Mouse (Mus musculus): ENCODE measurements around the gene Mapkbp1. TPM values are rescaled to one million over a fixed set of nuclear protein-coding genes. Genes with fewer than 3 reads are reported as not detected.

The Mapkbp1 gene
- total RNA-seq (2014; rRNA removed; ENCODE audit: low replicate concordance) (7.6 and 18.7 TPM in 2 replicates), polyA plus RNA-seq (2015; fragmentation: Nextera tagmentation; extraction: Ambion mirVana) (1.1 TPM in 2 replicates)

DNA sequence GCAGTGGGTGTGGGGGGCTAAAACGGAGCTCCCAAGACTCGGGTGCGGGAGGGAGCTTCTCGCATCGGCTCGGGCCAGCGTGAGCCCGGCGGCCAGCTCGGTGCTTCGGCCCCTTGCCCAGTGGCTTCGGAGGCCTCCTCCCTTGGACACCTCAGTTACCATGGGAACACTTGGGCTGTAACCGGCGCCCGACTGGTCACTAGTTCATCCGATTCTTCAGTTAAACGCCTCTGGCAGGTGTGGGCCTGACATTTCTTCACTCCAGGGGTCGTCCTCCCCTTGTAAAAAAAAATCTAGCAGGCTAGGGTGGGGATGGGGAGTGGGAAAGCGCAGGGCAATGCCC is at the start of gene Mapkbp1:
TSS of gene Mapkbp1 (plus strand) at position 163 of the 343 bp plus-strand sequence.
- Histone ChIP-seq H3K27ac (ENCODE audit: low read depth) (peak within 1 kb of the TSS; percentile 56), H3K36me3 (replicated peaks; ENCODE audit: control insufficient read depth, insufficient read depth, low read length) (no peaks in the 10 kb centered on the region), H3K4me1 (ENCODE audit: control insufficient read depth, insufficient read depth) (peaks cover 10% of the 10 kb centered on the region), H3K4me2 (ENCODE audit: low read depth, low read length) (peak within 1 kb of the TSS; percentile 71), H3K9ac (replicated peaks; ENCODE audit: low read depth, low read length) (peak within 1 kb of the TSS; percentile 72), H3K27me3 (ENCODE audit: control insufficient read depth, insufficient read depth, low read length) (no peaks in the 10 kb centered on the region), H3K9me3 (replicated peaks; ENCODE audit: control insufficient read depth, low read length) (no peaks in the 10 kb centered on the region), H3K4me3 (ENCODE audit: low read depth, low read length) (peak within 1 kb of the TSS; percentile 77)
- DNase-seq (ENCODE audit: low spot score) (no peak), ATAC-seq (ENCODE audit: insufficient read depth, low read depth) (peak; percentile 73)
- under 1% methylated on average over 19 of the region's 19 CpGs for WGBS
- TF ChIP-seq CTCF (IDR thresholded peaks at IDR 0.05; ENCODE audit: low read depth) (no peak), EP300 (IDR thresholded peaks at IDR 0.05; ENCODE audit: low read depth) (no peak)

DNA sequence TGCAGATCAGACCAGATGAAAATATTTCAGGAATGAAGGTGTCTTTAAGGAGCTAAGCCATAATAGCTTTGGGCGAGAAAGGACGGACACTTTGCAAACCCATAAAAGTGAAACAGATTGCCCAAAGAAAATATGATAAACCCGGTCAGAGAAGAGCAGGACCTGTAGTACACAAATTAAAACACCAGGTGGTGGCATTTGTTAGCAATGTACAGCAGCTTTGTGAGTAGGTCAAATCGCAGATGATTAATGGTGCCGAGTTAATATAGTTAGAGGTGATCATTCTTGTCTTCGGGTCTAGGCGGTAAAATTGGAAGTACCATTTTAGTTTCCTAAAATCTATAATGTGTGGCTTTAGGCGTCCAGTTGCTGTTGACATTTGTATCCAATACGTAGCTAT is 1.9 kb upstream of the Mapkbp1 start:
- ATAC-seq (ENCODE audit: insufficient read depth, low read depth), result no peak
- Histone ChIP-seq H3K4me2 (ENCODE audit: low read depth, low read length) (no peak overlapping the region), H3K27me3 (ENCODE audit: control insufficient read depth, insufficient read depth, low read length) (no peaks in the 10 kb centered on the region), H3K9ac (replicated peaks; ENCODE audit: low read depth, low read length) (no peak overlapping the region), H3K4me3 (ENCODE audit: low read depth, low read length) (no peak overlapping the region), H3K36me3 (replicated peaks; ENCODE audit: control insufficient read depth, insufficient read depth, low read length) (peaks cover 13% of the 10 kb centered on the region), H3K4me1 (ENCODE audit: control insufficient read depth, insufficient read depth) (peaks cover 10% of the 10 kb centered on the region), H3K9me3 (replicated peaks; ENCODE audit: control insufficient read depth, low read length) (no peaks in the 10 kb centered on the region), H3K27ac (ENCODE audit: low read depth) (no peak overlapping the region)
- TF ChIP-seq EP300 (IDR thresholded peaks at IDR 0.05; ENCODE audit: low read depth) (no peak), CTCF (IDR thresholded peaks at IDR 0.05; ENCODE audit: low read depth) (peak; percentile 80)
- WGBS, result 29% methylated on average over 9 of the region's 9 CpGs
- peak; percentile 61 for DNase-seq (ENCODE audit: low spot score)

- Histone ChIP-seq H3K27me3 (ENCODE audit: control insufficient read depth, insufficient read depth, low read length) (no peaks in the 10 kb centered on the region), H3K9ac (replicated peaks; ENCODE audit: low read depth, low read length) (no peak overlapping the region), H3K27ac (ENCODE audit: low read depth) (no peak overlapping the region), H3K36me3 (replicated peaks; ENCODE audit: control insufficient read depth, insufficient read depth, low read length) (peaks cover 5% of the 10 kb centered on the region; the same call in 1 of the 2 replicates), H3K4me3 (ENCODE audit: low read depth, low read length) (no peak overlapping the region), H3K4me2 (ENCODE audit: low read depth, low read length) (peak overlapping the region; percentile 71; the same call in 1 of the 2 replicates), H3K4me1 (ENCODE audit: control insufficient read depth, insufficient read depth) (peaks cover 10% of the 10 kb centered on the region), H3K9me3 (replicated peaks; ENCODE audit: control insufficient read depth, low read length) (no peaks in the 10 kb centered on the region)
- no peak for TF ChIP-seq CTCF (IDR thresholded peaks at IDR 0.05; ENCODE audit: low read depth)
- TF ChIP-seq EP300 (IDR thresholded peaks at IDR 0.05; ENCODE audit: low read depth), result no peak
- no peak for ATAC-seq (ENCODE audit: insufficient read depth, low read depth)
- no peak for DNase-seq (ENCODE audit: low spot score)
- WGBS, result 73% methylated on average over 3 of the region's 3 CpGs
Measured at GRCm38 (mm10) chr2:119971316-119971715, 1.2 kb upstream of the Mapkbp1 start.

- Histone ChIP-seq H3K4me1 (ENCODE audit: control insufficient read depth, insufficient read depth) (peaks cover 10% of the 10 kb centered on the region), H3K27ac (ENCODE audit: low read depth) (peak overlapping the region; percentile 56), H3K4me3 (ENCODE audit: low read depth, low read length) (peak overlapping the region; percentile 77), H3K4me2 (ENCODE audit: low read depth, low read length) (peak overlapping the region; percentile 71), H3K27me3 (ENCODE audit: control insufficient read depth, insufficient read depth, low read length) (no peaks in the 10 kb centered on the region), H3K9ac (replicated peaks; ENCODE audit: low read depth, low read length) (peak overlapping the region; percentile 72), H3K9me3 (replicated peaks; ENCODE audit: control insufficient read depth, low read length) (no peaks in the 10 kb centered on the region), H3K36me3 (replicated peaks; ENCODE audit: control insufficient read depth, insufficient read depth, low read length) (no peaks in the 10 kb centered on the region)
- no peak for TF ChIP-seq EP300 (IDR thresholded peaks at IDR 0.05; ENCODE audit: low read depth)
- TF ChIP-seq CTCF (IDR thresholded peaks at IDR 0.05; ENCODE audit: low read depth), result peak; percentile 37
- DNase-seq (ENCODE audit: low spot score) (peak; percentile 97), ATAC-seq (ENCODE audit: insufficient read depth, low read depth) (peak; percentile 99)
- WGBS, result 1% methylated on average over 32 of the region's 32 CpGs
Measured at GRCm38 (mm10) chr2:119971837-119972536, 512 bp upstream of the Mapkbp1 start.

DNA sequence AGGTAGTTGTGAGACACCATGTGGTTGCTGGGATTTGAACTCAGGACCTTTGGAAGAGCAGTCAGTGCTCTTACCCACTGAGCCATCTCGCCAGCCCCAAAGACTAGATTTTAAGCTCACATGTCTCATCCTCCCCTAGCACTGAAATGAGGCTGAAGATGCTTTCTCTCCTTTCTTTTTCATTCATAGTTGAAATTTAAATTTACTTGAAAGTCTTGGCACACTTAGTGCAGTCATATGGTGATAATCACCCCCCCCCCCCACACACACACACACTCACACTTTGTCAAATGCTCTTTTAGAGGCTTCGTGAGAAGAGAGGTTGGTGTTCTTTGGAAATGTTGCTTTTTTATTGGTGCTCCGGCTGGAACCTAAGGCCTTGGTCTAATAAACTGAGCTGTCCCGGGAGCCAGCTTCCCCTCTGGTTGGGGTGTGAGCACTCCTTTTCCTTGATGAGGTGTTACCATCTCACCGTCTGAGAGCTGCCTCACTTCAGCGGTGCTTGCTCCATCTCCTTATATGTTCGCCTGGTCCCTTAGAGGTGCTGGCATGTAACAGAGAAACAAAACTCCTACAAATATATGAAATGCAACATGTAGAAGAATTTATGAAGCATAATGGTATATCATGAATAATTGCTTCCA is 8.0 kb downstream of the Mapkbp1 start:
- H3K4me1 ChIP-seq (ENCODE audit: control insufficient read depth, insufficient read depth), result no peaks in the 10 kb centered on the region
- no peak for DNase-seq (ENCODE audit: low spot score)
- H3K9ac ChIP-seq (replicated peaks; ENCODE audit: low read depth, low read length), result no peak overlapping the region
- H3K27me3 ChIP-seq (ENCODE audit: control insufficient read depth, insufficient read depth, low read length), result no peaks in the 10 kb centered on the region
- H3K4me2 ChIP-seq (ENCODE audit: low read depth, low read length), result no peak overlapping the region
- no peak overlapping the region for H3K4me3 ChIP-seq (ENCODE audit: low read depth, low read length)
- H3K9me3 ChIP-seq (replicated peaks; ENCODE audit: control insufficient read depth, low read length), result no peaks in the 10 kb centered on the region
- WGBS, result 90% methylated on average over 7 of the region's 7 CpGs
- TF ChIP-seq CTCF (IDR thresholded peaks at IDR 0.05; ENCODE audit: low read depth), result no peak
- TF ChIP-seq EP300 (IDR thresholded peaks at IDR 0.05; ENCODE audit: low read depth), result no peak
- no peak overlapping the region for H3K27ac ChIP-seq (ENCODE audit: low read depth)
- H3K36me3 ChIP-seq (replicated peaks; ENCODE audit: control insufficient read depth, insufficient read depth, low read length), result peaks cover 6% of the 10 kb centered on the region; the same call in 1 of the 2 replicates
- ATAC-seq (ENCODE audit: insufficient read depth, low read depth), result no peak
